Mouse (Mus musculus) intestine, embryonic 14.5 days (tissue): ENCODE results near the gene Dcun1d2. TPM values are rescaled to one million over a fixed set of nuclear protein-coding genes. Genes with fewer than 3 reads are reported as not detected.

Source experiments
- ATAC-seq: fragments of 200-750 bp; cut with Nextera tagmentation; replicated peaks from 2 replicates; pipeline ENCODE4 v1.8.0; 2017; ENCODE audit warnings: low read depth, moderate number of reproducible peaks, moderate TSS enrichment, moderate library complexity; ENCODE audit not compliant: low FRiP score, low TSS enrichment
- DNase-seq: peaks from one replicate; pipeline ENCODE4 v3.0.0-alpha.2; 2018; ENCODE audit warnings: low spot score
- H3K27ac ChIP-seq: fragments of 300-500 bp; sonication (generic); 2 replicates; pipeline ENCODE4 v1.5.1; 2014; ENCODE audit warnings: low read depth, mild to moderate bottlenecking, control low read depth
- H3K27me3 ChIP-seq: fragments of 300-500 bp; sonication (generic); replicated peaks from 2 replicates; pipeline ENCODE4 v1.6.1; 2014; ENCODE audit warnings: low read length, control low read depth; ENCODE audit not compliant: control insufficient read depth, insufficient read depth
- H3K36me3 ChIP-seq: fragments of 300-500 bp; sonication (generic); 2 replicates; pipeline ENCODE4 v1.6.1; 2014; ENCODE audit warnings: low read length, control low read depth; ENCODE audit not compliant: control insufficient read depth, insufficient read depth
- H3K4me1 ChIP-seq: fragments of 300-500 bp; sonication (generic); replicated peaks from 2 replicates; pipeline ENCODE4 v1.6.1; 2014; ENCODE audit warnings: low read length, control low read depth, mixed read lengths; ENCODE audit not compliant: control insufficient read depth, insufficient read depth
- H3K4me2 ChIP-seq: fragments of 300-500 bp; sonication (generic); 2 replicates; pipeline ENCODE4 v1.6.1; 2014; ENCODE audit warnings: low read length
- H3K4me3 ChIP-seq: fragments of 300-500 bp; sonication (generic); 2 replicates; pipeline ENCODE4 v1.5.1; 2014; ENCODE audit warnings: low read depth, low read length, control low read depth, mixed read lengths
- H3K9ac ChIP-seq: fragments of 300-500 bp; sonication (generic); 2 replicates; pipeline ENCODE4 v1.6.1; 2014; ENCODE audit warnings: mild to moderate bottlenecking, low read length
- H3K9me3 ChIP-seq: fragments of 300-500 bp; sonication (generic); 2 replicates; pipeline ENCODE4 v1.6.1; 2016; ENCODE audit warnings: low read length, control low read depth; ENCODE audit not compliant: control insufficient read depth
- WGBS: fragments of 180-500 bp; shearing (Covaris S2); extraction: QIAGEN DNeasy Blood & Tissue Kit; methylation state at CpG from one replicate; pipeline ENCODE4 v1.1.7; 2014; 5-methylcytosine and 5-hydroxymethylcytosine counted together
- polyA plus RNA-seq: library from polyadenylated mRNA; unstranded; fragments of >200 nt; fragmentation: Nextera tagmentation; extraction: Ambion mirVana; gene quantifications from 2 replicates; pipeline ENCODE4 v1.2.1, GENCODE M21; 2014

Dcun1d2 gene
- polyA plus RNA-seq, 1 experiment from 2014 or later: 22.5 TPM

- Histone ChIP-seq H3K4me2 (no peak overlapping the region), H3K4me3 (no peak overlapping the region), H3K9ac (no peak overlapping the region), H3K36me3 (no peaks in the 10 kb centered on the region), H3K27ac (no peak overlapping the region), H3K4me1 (no peaks in the 10 kb centered on the region), H3K9me3 (no peaks in the 10 kb centered on the region), H3K27me3 (no peaks in the 10 kb centered on the region)
- WGBS: 86% methylated on average over 11 of the region's 11 CpGs
- DNase-seq (no peak), ATAC-seq (no peak)
Observed at GRCm38 (mm10) chr8:13244343-13244880, 43.5 kb downstream of the Dcun1d2 start.

GRCm38 (mm10) chr8:13242985-13243870 lies 44.7 kb downstream of the Dcun1d2 start:
- 85% methylated on average over 10 of the region's 10 CpGs for WGBS
- Histone ChIP-seq H3K9me3 (no peaks in the 10 kb centered on the region), H3K4me1 (no peaks in the 10 kb centered on the region), H3K27me3 (no peaks in the 10 kb centered on the region), H3K4me2 (no peak overlapping the region), H3K36me3 (no peaks in the 10 kb centered on the region), H3K9ac (no peak overlapping the region), H3K4me3 (no peak overlapping the region), H3K27ac (no peak overlapping the region)
- ATAC-seq: no peak
- DNase-seq: no peak

DNA sequence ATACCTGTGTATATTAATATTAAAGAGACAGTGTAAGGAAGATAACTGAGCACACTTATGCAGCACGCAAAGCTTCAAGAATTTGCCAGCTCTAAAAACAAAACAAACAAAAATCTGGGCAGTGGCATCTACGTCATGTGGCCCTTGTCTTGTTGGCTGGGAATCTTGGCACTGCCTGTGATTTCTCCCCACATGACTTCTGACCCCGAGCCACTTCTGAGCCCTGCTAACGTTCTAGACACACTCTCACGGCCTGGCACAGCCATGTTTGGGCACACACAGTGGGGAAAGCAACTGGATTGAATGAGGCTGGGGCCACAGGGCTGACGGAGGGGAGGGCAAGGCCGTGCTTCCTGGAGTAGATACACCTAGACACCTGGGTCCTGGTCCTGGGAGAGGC lies 47.2 kb downstream of the Dcun1d2 start:
- 77% methylated on average over 7 of the region's 7 CpGs for WGBS
- H3K27me3 ChIP-seq: no peaks in the 10 kb centered on the region
- no peak overlapping the region for H3K4me2 ChIP-seq
- no peak overlapping the region for H3K27ac ChIP-seq
- no peak overlapping the region for H3K9ac ChIP-seq
- ATAC-seq: no peak
- DNase-seq: no peak
- no peak overlapping the region for H3K4me3 ChIP-seq
- no peaks in the 10 kb centered on the region for H3K36me3 ChIP-seq
- no peaks in the 10 kb centered on the region for H3K4me1 ChIP-seq
- no peaks in the 10 kb centered on the region for H3K9me3 ChIP-seq

- Histone ChIP-seq H3K4me3 (no peak overlapping the region), H3K4me2 (no peak overlapping the region), H3K27me3 (no peaks in the 10 kb centered on the region), H3K9me3 (no peaks in the 10 kb centered on the region), H3K4me1 (no peaks in the 10 kb centered on the region), H3K27ac (no peak overlapping the region), H3K9ac (no peak overlapping the region), H3K36me3 (no peaks in the 10 kb centered on the region)
- DNase-seq (no peak), ATAC-seq (no peak)
- 86% methylated on average over 9 of the region's 9 CpGs for WGBS
Observed at GRCm38 (mm10) chr8:13240055-13240454, 47.9 kb downstream of the Dcun1d2 start.

GRCm38 (mm10) chr8:13234803-13235202 lies 53.1 kb downstream of the Dcun1d2 start:
- H3K4me3 ChIP-seq: no peak overlapping the region
- no peak for DNase-seq
- H3K4me2 ChIP-seq: no peak overlapping the region
- H3K27me3 ChIP-seq: no peaks in the 10 kb centered on the region
- H3K4me1 ChIP-seq: no peaks in the 10 kb centered on the region
- WGBS: 93% methylated on average over 13 of the region's 13 CpGs
- no peak for ATAC-seq
- H3K36me3 ChIP-seq: no peaks in the 10 kb centered on the region
- H3K27ac ChIP-seq: no peak overlapping the region
- H3K9ac ChIP-seq: no peak overlapping the region
- no peaks in the 10 kb centered on the region for H3K9me3 ChIP-seq

- ATAC-seq: no peak
- WGBS: 80% methylated on average over 4 of the region's 4 CpGs
- Histone ChIP-seq H3K4me3 (no peak overlapping the region), H3K36me3 (no peaks in the 10 kb centered on the region), H3K4me2 (no peak overlapping the region), H3K9me3 (no peaks in the 10 kb centered on the region), H3K27me3 (no peaks in the 10 kb centered on the region), H3K4me1 (no peaks in the 10 kb centered on the region), H3K9ac (0 out of 2 replicates have a peak overlapping the region, but pooled peaks have one; percentile 7), H3K27ac (no peak overlapping the region)
- no peak for DNase-seq
Observed at GRCm38 (mm10) chr8:13230471-13230870, 57.5 kb downstream of the Dcun1d2 start.

- no peaks in the 10 kb centered on the region for H3K27me3 ChIP-seq
Observed at GRCm38 (mm10) chr8:13229802-13230201, 58.1 kb downstream of the Dcun1d2 start.

GRCm38 (mm10) chr8:13228923-13229610 lies 58.9 kb downstream of the Dcun1d2 start:
- no peaks in the 10 kb centered on the region for H3K36me3 ChIP-seq
- H3K4me2 ChIP-seq: no peak overlapping the region
- no peak overlapping the region for H3K4me3 ChIP-seq
- H3K9ac ChIP-seq: no peak overlapping the region
- WGBS: 43% methylated on average over 9 of the region's 9 CpGs
- no peaks in the 10 kb centered on the region for H3K9me3 ChIP-seq
- ATAC-seq (no peak), DNase-seq (no peak)
- no peaks in the 10 kb centered on the region for H3K4me1 ChIP-seq
- H3K27ac ChIP-seq: no peak overlapping the region
- no peaks in the 10 kb centered on the region for H3K27me3 ChIP-seq

More at GRCm38 (mm10) chr8:13229802-13230201, 58.1 kb downstream of the Dcun1d2 start:
- no peak overlapping the region for H3K4me2 ChIP-seq
- whole genome bisulfite sequencing: 76% methylated on average over 12 of the region's 12 CpGs
- H3K9ac ChIP-seq: no peak overlapping the region
- no peaks in the 10 kb centered on the region for H3K9me3 ChIP-seq
- ATAC-seq: no peak
- no peak for DNase-seq
- H3K36me3 ChIP-seq: no peaks in the 10 kb centered on the region
- H3K27ac ChIP-seq: no peak overlapping the region
- H3K4me1 ChIP-seq: no peaks in the 10 kb centered on the region
- no peak overlapping the region for H3K4me3 ChIP-seq
